Mouse (Mus musculus): ENCODE results near the gene Tex2. TPM values are rescaled to one million over a fixed set of nuclear protein-coding genes. Genes with fewer than 3 reads are reported as not detected.
"Not testable (repeated sequence)": the region's sequence is repeated elsewhere in the genome, so short reads cannot be mapped to it uniquely, and the experiment has no call there.

The Tex2 gene
- 100 to 1,000 TPM; 116 to 121 TPM for total RNA-seq (2021)
- long read RNA-seq, experiment 1, full-length matches to known transcripts: 8 of 44 reads
- long read RNA-seq, experiment 1, partial matches to known transcripts: 7 of 44 reads
- long read RNA-seq, experiment 1, other reads (novel, unspliced or antisense): 29 of 44 reads
- long read RNA-seq, experiment 2, full-length matches to known transcripts: 9 of 33 reads
- long read RNA-seq, experiment 2, partial matches to known transcripts: 8 of 33 reads
- long read RNA-seq, experiment 2, other reads (novel, unspliced or antisense): 16 of 33 reads

DNA sequence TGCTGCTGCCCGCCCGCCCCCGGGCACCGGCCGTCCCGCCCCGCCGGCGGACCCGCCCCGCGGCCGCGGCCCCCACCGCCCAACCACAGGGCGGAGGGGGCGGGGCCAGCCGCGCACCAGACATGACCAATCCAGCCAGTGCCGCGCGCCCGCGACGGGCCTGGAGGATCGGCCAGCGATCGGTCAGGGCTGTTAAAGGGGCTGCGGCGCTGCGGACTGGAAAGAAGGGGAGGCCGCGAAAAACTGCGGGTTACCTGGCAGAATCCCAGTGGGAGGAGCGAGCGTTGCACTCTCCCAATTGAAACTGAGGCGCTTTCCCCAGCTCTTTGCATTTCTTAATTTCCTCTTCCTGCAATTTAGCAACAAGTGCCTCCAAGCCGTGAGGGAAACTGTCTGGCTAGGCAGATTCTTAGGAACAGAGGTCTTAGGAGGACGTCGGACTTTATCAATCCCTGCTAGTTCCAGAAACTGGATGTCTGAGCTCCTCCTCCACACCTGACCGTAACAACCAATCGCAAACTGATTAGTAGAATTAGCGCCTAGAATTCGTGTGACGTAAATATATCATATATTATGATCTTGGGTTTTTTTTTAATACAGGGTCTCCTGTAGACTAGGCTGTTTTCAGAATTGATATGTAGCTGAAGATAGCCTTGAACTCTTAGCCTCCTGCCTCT, at the start of gene Tex2:
Tex2 (minus strand) TSS at position 463 of the 677 bp plus-strand sequence.
- DNase-seq (ENCODE audit: low spot score in 2 of 2): peak; percentile 95 to 98

DNA sequence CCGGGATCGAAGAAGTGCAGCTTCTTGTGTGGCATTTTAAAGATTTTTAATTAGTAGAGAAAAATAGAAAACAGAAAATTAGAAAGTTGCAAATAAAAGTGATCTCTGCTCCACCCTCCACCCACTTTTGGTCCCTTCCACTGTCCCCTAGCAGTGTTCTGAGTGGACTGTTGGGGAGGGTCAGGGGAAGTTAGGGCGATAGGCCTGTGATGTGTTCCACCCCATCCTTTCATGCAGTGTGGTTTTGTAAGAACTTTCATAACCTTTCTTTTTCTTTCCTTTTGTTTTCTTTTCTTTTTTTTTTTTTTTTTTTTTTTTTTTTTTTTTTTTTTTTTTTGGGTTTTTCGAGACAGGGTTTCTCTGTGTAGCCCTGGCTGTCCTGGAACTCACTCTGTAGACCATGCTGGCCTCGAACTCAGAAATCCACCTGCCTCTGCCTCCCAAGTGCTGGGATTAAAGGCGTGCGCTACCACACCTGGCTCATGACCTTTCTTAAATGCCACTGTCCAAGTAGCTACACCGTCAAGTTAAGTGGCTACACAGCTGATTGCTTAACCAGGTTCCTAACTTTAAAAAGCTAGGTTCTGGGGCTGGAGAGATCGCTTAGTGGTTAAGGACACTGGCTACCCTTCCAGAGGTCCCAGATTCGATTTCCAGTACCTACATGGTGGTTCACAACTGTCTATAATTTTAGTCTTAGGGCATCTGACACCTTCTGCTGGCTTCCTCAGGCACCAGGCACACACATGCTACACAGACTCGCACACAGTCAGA, 49.6 kb upstream of the Tex2 start:
- DNase-seq (ENCODE audit: low spot score in 2 of 2): no peak

DNA sequence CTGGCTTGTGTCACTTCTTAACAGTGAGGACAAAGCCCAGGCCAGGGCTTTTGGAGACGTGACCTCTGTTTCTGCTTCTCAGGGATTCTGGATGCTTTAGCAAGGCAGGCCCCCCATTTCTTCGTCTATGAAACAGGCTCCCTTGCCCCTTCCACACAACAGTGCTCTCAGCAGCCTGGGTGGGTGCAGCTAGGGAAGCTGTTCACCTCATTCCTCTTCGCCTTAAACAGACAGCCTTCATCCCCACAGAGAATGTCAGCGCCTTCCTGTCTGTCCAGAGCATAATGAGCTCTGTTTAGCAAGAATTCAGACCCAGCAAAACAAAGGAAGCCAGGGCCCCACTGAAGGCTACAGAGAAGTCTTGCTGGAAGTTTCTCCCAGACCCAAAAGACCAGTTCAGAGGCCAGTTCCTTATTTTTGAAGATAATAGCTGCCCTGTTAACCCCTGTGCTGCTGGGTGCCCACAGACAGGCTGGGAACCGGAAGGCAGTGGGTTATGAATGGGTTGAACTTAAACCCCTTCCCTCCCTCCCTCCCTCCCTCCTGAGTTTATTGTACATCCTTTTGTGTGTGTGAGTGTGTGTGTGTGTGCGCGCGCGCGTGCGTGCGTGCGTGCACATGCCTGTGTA, 47.3 kb upstream of the Tex2 start:
- no peak for DNase-seq (ENCODE audit: low spot score in 2 of 2)

DNA sequence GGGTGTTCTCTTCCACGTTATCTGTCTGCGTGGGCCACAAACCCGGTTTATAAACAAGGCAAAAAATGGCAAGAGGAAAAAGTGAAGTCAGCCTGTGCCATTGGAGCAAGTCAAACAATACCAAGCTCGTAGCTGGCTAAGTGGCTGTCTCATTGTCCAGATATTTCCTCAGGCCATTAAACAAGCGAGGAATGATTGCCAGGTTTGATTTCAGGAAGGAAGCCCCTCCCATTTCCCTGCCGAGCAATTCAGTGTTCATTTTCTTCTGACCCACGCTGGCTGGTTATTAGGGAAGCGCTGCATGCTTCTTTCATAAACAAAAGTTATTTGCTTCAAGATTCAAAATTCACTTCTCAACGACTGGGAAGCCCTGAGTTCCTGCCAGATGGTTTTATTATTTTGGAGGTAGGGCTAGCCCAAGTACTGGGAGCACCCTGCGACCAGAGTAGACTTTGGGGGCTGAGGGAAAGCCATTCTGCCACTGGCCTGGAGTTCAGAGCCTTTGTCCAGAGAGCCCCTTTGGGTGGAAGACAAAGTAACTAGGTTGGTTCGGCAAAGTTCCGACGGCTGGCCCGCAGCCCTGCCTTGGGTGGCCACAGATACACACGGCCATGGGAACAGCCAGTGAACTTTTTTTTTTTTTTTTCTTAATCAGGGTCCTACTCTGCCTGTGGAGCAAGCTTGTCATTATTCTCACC, 46.5 kb upstream of the Tex2 start:
- DNase-seq (ENCODE audit: low spot score in 2 of 2): no peak

DNA sequence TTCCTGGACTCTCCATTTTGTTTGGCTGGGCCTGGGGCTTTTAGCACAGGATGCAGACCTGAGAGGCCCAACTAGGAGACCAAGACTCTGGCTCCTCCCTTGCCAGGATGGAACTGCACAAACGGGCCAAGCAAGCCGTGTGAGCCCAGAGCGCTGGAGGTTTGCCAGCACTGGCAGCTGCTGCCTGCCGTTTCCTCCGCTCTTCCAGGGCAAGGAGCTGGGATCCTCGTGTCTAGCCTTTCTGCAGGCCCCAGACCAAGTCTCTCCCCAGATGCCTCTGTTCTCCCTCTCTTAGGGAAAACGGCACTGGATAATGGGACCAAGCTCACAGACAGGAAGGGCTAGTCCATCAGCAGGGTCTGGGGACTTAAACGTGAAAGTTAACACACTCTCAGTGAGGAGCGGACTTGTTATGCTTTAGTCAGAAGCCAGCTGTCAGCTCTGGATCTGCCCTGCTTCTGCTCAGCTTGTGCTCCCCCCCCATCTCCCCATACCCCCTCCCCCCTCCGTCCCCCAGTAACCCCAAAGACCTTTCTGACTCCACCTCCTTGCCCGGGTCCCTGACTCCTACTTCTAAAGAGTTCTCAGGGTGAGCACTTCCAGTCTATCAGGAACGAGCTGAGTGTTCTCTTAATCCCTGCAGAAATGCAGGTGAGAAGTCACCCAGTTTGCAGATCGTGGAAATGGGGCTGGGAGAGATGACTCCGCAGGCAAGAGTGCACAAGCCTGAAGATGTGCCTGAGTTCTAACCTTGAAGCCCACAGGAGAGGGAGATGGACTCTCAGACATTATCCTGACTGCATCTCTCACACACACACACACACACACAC, 45.0 kb upstream of the Tex2 start:
- DNase-seq (ENCODE audit: low spot score in 2 of 2): peak; percentile 71 to 72

DNA sequence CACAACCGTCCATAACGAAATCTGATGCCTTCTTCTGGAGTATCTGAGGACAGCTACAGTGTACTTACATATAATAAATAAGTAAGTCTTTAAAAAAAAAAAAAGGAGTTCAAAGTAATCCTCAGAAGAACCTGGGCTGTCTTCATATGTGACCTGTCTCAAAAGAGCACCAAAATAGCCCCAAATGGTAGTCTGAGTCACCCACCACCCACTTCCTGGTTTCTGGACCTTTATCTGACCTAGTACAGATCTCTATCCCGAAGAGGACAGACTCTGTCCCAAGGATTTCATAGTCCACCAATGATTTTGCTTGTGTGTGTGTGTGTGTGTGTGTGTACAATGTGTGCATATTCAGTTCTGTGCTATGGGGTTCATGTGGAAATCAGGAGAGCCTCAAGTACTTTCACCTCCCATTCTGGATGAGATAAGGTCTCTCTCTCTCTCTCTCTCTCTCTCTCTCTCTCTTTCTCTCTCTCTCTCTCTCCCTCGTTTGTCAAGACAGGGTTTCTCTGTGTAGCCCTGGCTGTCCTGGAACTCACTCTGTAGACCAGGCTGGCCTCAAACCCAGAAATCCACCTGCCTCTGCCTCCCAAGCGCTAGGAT, 43.8 kb upstream of the Tex2 start:
- DNase-seq (ENCODE audit: low spot score in 2 of 2): not testable (repeated sequence)

DNA sequence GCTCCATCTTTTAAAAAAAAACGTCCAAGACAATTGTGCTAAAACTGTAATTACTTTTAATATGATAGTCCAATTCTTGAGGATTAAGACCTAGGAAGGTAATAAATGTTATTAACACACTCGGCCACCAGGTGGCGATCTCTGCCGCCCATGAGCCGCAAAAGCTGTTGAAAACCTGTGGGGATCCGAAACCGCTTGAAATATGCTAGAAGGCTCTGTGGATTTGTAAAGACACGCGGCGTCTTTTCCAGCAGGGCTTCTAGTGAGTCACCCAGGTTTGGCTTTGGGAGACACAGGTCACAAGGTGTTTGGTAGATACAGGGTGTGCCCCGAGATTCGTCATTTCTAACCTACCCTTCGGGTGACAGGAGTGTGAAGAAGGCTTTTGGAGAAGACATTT, 35.1 kb upstream of the Tex2 start:
- DNase-seq (ENCODE audit: low spot score in 2 of 2): peak; percentile 69 to 79

DNA sequence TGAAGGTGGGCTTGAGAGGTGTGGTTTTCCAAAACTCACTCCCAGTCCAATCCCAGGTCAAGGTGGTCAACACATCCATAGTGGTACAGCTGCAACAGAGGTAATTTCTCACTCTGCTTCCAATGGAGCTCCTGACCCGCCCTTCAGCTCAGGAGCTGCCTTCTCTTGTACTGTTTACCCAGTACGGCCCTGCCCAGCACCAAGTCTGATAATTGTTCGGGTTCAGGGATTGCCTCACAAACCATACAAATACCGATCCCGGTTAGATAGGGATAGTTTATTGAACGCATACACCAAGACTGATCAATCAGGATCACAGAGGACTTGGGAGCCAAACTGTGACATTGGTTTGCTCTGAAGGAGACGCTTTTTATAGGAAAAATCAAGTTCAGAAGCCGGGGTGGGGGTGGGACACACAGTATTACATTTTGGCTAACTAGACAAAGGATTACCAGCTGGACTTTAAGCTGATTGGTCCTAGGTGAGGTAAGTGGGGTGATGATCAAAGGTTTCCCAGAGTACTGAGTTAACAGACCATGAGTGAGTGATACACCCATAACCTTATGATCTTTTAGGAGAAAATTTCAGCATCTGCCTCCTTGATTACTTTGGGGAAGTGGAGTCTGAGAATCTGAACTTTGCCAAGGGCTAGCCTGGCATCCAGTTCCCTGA, 29.9 kb upstream of the Tex2 start:
- no peak for DNase-seq (ENCODE audit: low spot score in 2 of 2)

DNA sequence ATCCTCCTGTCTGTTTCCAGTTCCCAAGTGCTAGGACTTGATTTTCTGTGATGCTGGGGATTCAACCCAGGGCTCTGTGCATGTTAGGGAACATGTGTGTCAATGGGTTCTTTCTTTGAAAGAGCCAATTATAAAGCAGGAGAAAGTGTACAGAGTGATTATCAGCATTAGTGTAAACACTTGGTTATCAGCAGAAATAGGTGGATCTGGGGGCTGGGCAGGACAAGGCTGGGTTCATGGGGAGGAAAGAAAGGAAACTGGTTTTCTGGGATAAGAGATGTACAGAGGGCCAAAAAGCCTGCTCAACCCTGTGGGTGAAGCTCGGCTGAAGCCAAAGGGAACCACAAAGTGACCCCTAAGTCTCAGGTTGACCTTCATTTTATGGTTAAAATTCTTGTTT, 28.4 kb upstream of the Tex2 start:
- DNase-seq (ENCODE audit: low spot score in 2 of 2): no peak

DNA sequence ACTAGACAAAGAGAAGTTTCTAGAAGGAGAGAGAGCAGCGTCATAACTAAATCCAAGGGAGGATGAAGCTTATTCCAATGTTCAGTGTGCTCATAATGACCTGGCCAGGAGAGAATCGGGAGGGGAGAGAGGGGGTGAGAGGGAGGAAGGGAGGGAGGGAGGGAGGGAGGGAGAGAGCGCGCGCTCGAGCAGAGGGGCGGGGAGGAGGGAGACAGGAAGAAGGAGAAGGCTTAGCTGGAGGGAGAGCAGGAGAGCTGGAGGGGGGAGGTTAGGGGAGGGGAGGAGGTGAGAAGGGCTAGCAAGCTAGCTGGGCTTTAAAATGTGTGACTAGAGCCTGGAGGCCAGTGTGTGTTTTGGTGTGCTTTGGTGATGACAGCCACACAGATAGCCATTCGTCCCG, 26.8 kb upstream of the Tex2 start:
- DNase-seq (ENCODE audit: low spot score in 2 of 2): no peak

DNA sequence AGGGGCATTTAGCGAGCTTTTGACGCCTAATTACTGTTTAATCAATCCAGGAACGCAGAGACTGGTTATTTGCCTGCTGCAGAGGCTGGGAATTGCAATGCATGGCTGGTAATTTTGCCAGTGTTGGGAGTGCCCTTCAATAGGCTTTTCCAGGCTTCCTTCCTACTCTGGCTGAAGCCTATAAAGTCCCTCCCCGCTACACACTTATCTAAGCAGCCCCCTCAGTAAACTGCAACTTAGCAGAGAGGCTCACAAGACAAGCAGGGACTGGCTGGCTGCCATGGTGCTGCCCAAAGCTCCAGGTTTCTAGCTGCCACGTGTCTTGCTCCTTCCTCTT, 26.1 kb upstream of the Tex2 start:
- DNase-seq (ENCODE audit: low spot score in 2 of 2): no peak

DNA sequence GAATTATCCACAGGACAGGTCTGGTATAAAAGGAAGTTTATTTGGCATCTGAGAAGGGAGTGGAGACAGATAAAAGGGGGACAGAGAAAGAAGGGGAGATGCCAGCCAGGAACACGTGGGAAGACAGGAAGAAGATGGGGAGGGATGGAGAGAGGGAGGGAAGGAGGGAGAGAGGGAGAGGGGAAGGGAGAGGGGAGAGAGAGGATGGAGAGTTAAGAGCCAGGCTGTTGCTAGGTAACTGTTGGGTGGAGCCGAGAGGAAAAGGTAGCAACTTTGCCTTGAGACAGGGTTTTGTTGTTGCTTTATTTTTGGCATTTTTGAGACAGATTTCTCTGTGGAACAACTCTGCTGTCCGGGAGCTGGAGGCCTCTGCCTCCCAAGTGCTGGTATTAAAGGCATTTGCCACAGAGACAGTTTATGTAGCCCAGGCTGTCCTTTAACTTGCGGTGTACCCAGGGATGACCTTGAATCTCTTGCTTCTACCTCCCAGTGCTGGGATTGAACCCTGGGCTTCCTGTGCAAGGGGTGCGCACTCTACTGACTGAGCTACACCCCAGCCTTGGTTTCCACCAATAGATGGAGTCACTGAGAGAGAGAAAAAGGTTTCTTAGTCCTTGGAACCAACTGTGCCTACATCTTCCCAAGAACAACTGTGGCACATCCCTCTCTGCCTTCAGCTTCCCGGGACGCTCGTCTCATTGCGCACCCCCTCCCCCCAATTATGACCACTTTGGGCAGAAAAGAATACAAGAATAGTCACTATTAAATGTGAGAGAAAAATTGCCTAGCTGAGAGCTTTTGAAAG, 25.5 kb upstream of the Tex2 start:
- no peak for DNase-seq (ENCODE audit: low spot score in 2 of 2)

DNA sequence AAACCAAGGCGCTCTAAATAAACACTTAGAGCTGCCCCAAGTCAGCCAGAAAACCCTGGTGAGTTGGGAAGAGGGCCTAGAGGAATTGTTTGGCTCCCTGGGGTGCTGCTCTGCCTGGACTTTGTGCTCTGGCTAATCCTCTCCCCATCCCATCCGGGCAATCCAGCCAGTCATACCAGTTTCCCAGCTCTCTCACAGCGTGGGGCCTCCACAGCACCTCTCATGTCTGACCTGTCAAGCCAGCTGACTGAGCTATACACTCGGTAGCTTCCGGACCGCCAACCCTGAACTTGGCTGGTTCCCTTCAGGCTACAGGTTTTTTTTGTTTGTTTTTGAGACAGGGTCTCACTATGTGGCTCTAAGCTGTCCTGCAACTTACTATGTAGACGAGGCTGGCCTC, 24.5 kb upstream of the Tex2 start:
- no peak for DNase-seq (ENCODE audit: low spot score in 2 of 2)

DNA sequence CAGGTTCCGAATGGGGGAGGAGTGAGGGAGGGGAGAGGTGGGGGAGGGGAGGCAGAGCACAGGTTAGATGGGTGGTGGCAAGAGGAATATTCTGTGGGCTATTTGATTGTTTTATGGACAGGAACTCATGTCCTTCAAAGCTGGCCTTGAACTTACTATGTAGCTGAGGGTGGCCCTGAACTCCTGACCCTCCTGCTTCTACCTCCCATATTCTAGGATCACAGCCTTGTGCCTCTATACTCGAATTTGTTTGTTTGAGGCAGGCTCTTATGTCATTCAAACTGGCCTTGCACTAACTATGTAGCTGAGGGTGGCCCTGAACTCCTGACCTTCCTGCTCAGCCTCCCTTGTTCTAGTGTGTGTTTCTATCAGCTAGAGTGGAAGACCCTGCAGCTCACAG, 22.7 kb upstream of the Tex2 start:
- DNase-seq (ENCODE audit: low spot score in 2 of 2): no peak

DNA sequence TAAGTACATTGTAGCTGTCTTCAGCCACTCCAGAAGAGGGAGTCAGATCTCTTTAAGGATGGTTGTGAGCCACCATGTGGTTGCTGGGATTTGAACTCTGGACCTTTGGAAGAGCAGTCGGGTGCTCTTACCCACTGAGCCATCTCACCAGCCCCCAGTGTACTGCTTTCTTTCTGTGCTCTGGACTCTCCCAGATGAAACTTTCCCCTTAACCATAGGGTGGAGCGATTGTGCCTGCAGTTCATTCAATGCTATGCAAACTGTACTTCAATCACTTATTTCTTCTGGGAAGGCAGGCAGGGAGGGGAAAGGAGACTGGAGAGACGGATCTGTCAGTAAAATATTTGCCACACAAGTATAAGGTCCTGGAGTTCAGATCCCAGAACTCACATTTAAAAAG, 21.0 kb upstream of the Tex2 start:
- not testable (repeated sequence) for DNase-seq (ENCODE audit: low spot score in 2 of 2)

DNA sequence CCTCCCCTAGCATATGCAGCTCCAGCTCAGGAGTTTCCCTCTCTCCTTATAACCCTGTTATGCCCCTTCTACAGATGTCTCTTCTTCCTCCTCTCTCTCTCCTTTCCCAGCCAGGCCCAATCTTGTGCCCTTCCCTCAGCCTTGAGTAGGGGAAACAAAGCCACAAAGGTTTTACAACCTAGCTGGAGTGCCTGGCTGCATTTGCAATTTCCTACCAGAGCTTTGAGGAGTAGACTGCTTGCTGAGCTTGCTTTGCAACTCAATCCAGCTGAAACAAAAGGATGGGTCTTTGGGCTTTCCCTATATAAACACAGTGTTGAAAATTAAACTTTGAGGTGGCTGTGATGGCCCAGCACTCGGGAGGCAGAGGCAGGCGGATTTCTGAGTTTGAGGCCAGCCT, 20.2 kb upstream of the Tex2 start:
- no peak for DNase-seq (ENCODE audit: low spot score in 2 of 2)

DNA sequence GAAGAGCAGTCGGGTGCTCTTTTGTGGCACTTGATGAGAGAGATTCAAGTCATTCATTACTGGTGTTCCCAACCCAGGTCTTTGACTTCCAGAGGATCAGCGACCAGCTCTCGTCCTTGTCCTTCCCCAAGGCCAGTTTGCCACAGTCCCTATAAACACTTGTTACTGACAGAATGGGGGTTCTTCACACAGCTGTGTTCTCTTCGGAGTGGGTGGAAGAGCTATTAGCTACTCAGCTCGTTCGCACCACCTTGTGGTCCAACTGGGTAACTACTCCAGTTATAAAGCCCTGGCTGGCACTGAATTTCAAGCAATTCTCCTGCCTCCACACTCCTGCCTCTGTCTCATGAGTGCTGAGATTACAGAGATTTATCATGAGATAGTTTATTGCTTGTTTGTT, 14.5 kb upstream of the Tex2 start:
- peak; percentile 71 to 80 for DNase-seq (ENCODE audit: low spot score in 2 of 2)

DNA sequence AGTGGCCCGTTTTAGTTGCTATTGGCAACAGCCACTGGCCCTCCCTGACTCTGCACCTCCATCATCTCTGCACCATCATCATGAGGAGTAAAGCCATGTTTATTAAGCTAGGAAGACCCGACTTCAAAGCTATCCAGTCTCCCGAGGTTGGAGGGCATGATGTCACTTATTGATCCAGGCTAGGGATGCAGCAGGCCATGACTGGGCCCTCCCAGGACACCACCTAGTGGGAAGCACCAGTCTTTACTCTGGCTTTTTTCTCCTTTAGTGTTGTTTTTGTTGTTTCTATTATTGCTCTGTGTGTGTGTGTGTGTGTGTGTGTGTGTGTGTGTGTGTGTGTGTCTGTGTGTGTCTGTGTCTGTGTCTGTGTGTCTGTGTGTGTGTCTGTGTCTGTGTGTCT, 12.4 kb upstream of the Tex2 start:
- DNase-seq (ENCODE audit: low spot score in 2 of 2): no peak

DNA sequence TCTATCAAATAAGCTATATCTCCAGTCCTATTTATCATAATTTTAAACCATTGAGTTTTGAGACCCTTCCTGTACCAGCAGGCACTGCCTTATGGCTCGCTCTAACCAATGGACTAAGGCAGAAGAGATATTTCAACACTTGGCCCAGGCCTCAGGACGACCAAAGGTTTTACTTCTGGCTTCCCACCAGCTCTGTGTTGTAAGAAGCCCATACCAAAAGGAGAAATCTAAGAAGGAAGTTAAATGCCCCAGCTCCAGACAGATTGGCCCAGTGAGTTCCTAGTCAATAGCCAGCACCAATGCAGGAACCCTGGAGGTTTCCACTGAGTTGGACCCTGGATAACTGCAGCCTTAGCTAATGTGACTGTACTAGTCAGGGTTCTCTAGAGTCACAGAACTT, 10.4 kb upstream of the Tex2 start:
- DNase-seq (ENCODE audit: low spot score in 2 of 2): no peak
